Mouse (Mus musculus) cerebellum, postnatal 14 days (tissue): ENCODE data around the gene Rpl27a.

Source experiments
- DNase-seq, 2 experiments: peaks; one replicate each; pipeline ENCODE4 v3.0.0; 2021; ENCODE audit warnings: mixed read lengths in 2 of 2

Rpl27a gene

DNA sequence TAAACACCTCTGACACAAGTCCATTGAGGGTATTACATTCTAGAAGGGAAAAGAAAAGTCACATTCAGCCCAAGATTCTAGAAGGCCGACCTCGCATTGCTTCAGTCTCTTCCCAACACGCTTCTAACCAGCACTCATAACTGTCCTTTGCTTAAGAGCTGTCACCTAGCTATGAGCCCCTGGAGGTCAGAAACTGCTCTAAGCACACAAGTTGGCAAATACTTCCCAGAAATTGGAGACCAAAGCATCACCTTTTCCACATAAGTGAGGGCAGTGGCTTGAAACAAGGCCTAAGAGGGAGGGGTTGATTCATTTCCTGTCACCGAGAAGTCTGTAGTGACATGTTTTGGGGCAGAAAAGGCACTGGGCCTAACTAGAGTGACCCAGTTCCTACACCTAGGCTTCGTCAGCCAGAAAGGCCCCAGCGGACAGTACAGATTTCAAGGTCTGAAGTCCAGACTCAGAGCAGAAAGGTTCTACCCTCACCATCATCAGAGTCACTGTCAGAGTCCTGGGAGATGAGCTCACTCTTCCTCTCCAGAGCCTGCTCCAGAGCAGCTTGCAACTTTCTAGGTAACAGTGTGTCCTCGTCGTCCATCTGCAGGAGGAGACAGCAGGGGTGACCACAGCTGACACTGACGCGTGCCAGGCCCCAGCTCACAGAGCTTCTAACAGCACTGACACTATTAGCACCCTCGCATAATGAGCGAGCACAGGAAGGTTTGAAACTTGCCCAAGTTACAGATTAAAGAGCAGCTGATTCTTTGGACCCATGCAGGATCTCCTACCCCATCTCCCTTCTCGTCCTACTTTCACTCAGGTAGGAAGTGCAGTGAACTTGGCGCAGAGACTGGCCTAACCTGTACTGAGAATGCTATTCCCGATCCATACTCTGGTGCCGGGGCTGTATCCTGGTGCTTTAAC lies 7.1 kb downstream of the Rpl27a start:
- no peak for DNase-seq

DNA sequence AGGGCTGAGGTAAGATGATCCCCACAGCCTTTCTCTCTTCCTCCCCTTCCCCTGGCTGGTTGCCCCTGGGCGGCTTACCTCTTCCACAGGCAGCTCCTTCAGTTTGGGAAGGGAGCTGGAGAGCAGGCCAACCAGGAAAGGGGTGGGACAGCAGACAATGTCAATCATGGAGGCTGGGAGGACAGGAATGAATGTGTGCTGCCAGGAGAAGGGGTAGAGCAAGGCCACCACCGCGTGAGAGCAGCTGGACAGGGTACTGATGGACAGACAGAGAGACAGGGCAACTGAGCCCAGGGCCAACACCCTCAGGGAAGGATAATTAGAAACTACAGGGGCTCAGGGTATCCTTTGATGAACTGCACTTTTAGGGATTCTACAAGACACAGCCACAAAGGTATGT lies 8.6 kb downstream of the Rpl27a start:
- DNase-seq, result no peak

DNA sequence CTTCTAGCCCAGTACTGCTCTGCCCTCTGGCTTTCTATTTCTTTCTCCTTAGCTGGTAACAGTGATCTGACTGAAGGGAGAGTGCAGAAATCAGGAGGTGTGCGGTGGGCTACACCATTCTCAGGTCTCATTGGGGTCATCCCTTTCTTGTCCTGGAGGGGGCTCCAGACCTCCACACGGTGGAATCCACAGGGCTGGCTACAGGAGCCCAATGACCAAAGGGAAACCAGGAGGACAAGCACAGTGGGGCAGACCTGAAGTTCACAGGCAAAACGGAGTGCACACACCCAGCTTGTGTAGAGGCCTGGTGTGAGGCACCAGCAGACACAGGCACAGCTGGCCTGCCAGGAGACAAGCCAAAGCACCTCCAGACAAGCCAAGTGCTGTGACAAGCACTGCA lies 9.4 kb downstream of the Rpl27a start:
- peak; percentile 77 to 85 for DNase-seq

DNA sequence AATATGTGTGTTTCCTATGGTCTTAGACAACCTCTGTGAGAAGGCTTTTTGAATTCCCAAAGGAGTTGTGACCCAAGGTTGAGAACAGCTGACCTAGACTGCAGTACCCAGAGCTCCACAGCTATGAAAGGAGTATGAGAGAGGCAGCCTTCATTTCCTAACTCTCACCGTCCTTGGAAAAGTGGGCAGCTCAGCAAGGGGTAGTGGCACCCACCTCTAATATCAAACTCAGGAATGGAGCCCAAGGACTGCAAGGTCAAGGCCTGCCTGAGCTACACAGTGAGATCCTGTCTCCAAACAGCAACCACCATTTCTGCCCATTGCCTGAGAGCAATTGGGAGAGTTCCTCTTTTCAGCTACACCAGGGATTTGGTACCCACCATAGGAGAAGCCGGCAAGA lies 10.8 kb downstream of the Rpl27a start:
- DNase-seq, result no peak

DNA sequence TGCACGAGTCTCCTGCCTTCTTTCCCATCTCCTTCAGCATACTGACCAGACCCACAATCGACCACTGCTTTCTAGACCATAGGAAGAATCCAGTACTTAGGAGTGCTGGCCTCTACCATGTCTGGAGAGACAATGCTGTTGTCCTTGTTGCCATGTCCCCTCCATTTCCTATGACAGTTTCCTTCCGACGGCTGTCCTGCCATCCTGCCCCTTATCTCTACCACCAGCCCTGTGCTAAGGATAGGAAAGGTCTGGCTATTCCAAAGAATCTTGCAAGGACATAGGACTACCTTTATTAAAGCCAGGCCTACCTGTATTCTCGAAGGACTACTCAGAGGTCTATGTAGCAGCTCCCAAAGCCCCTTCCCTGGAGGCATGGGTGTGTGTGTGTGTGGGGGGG lies 12.6 kb downstream of the Rpl27a start:
- DNase-seq, result no peak

DNA sequence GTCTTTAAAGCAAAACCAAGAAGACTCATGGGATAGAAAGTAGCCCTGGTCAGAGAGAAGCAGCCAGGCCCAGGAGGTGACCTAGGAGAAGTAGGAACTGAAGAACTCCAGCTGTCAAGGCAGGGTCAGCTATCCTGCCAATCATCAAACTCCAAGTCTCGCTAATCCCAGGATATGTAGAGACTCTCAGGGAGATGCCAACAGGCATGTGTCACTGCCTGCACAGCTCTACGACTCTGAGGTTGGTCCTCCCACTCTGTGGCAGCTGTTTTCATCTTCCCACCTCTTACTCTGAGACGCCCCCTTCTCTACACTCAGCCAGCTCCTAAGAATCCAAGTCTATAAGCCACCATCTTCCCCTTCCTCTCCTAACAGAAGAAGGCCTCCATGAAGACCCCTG lies 13.7 kb downstream of the Rpl27a start:
- DNase-seq, result no peak

DNA sequence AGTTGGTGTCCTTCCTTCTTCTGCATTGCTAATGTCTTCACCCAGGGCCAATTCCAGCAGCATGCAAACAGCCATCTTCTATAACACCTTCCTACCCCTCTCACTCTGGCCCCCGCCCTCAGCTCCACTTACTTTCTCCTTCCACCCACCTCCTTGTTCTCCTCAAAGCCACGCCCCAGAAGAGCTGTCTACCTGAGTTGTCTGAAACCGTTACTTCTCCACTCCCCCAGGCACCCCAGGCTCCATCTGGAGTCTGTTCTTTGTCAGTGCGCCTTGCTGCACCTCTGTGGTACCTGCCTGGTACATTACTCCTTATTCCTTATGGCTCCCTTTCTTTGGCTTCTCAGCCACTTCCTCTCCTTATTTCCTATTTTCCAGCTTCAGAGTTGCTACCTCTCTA lies 14.2 kb downstream of the Rpl27a start:
- no peak for DNase-seq

DNA sequence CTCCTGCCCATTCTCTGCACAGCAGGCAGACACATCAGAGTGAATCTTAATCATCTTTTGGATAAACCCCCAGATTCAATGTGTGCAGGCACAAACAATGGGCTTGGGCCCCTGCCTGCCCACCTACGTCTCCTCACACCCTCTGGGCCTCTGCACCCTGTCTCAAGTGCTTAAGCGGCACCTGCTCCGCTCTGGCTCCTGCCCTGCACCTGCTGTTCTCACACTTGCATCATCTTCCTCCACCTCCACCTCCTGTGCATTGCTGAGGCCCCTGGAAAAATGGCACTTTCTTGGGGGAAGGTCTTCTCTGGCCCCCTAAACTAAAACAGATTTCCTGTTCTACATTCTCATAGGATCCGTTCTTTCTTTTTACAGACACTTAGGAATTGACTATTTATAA lies 14.9 kb downstream of the Rpl27a start:
- no peak for DNase-seq

DNA sequence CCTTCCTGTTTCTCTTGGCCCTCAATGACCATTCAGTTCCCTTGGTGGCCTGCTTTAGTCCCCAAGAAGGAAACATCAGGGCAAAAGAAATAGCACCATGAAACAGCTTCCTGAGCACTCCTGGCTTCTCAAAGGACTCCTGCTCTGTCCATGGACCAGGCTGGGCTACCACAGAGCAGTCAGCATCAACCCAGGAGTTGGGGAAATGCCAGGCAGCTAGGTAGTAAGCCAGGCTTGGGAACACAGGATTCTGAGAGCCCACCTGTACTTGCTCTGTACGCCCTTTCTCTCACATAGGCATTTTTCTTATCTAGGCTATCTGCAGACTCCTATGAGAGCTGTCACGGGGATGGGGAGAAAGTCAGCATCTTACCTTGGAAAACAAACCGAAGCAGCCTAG lies 16.0 kb downstream of the Rpl27a start:
- DNase-seq, result peak; percentile 47 to 57

DNA sequence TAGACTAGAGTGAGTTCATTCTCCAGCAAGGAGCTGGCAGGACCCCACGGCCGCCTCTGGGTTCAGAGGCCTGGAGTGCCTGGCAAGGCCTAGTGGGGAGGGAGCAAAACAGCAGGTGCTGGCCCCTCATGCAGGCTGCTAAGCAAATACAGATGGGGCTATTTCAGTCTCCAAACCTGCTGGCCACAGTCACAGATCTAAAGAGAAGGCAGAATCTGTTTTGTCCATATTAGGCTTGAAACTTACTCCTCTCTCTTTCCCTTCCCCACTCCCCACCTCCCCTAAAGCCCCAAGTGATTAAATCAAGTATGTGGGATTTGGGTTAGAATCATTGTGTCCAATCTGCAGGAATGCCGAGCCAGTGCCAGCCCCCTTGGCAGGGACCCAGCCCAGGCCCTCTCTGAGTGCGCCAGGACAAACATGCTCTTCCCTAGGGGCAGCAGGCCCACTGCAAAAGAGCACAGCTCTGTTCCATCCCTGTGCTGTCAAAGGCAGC lies 17.6 kb downstream of the Rpl27a start:
- peak; percentile 84 to 88 for DNase-seq

DNA sequence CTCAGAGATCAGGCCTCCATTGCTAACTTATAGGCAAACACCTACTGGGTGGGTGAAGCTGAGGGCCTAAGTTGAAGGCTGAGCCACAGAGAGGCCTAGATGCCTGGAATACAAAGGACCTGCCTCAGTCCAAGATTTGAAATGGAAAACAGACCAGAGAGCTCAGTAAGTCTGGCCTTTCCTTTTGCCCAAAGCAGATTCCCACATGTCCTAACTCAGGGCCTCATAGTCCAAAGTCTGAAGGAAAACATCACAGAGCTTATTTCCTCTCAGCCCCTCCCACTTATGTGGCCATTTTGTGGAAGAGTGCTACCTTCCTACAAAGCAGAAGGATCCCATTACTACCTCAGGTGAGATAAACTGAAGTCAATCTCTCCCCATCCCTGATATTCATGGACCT lies 22.0 kb downstream of the Rpl27a start:
- no peak for DNase-seq

DNA sequence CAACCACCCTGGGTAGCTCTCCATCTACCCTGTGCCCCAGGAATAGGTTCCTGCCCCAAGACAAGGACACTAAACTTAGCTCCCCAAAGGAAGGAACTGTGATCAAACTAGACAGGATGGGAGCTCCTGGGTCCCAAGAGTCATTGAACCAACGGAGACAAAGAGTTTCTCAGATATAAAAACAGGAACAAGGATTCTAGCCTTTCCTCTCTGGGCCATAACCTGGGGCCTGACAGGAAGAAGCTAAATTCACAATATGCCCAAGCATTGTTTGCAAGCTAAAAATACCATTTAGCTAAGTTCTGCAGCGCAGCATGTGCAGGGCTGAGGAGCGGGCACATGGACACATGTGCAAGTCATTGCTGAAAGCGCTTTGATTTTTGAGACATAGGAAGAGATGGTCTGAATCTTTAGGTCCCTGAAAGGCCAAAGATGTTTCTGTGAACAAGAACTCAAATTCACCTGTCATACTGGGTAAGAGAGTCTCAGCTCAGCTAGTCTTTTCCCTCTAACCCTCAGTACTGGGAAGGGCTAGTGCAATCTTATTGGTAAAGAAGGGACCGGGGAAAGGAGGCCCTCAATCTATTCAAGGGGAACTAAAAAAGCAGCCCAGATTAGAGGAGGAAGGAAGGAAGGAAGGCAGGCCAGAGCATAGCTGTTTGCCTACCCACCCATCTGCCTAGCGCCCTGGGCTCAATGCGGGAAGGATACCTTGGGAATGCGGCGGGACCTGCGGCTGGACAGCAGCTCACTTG lies 22.8 kb downstream of the Rpl27a start:
- no peak for DNase-seq

DNA sequence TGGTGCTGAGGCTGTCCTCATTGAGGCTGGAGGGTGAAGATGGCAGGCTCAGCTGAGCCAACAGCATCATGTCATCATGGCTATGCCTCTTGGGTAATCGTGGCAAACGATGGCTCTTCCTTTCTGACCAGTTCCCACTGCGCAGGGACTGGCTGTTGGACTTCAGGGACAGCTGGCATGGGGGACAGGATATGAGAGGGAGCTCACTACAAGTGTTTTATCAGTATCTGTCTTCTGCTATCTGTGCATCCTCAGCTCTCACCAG lies 23.3 kb downstream of the Rpl27a start:
- DNase-seq, result no peak

DNA sequence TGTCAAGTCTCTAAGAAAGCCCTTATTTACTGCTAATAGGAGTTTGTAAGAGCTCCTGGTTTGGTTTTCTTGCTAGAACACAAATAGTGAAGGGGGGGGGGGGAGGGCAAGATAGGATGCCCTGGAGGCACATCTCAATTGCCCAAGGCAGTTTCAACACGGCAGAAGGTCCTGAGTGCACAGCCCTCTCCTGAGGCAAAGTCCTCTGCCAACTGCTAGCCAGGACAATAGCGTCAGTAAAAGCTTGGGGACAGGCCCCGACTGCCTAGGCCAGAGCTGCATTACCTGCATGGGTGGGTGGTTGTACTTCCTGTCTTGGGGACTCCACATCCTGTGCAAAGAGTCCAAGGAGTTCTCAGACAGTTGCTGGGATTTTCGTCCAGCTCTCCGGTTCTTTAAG lies 25.8 kb downstream of the Rpl27a start:
- no peak for DNase-seq

DNA sequence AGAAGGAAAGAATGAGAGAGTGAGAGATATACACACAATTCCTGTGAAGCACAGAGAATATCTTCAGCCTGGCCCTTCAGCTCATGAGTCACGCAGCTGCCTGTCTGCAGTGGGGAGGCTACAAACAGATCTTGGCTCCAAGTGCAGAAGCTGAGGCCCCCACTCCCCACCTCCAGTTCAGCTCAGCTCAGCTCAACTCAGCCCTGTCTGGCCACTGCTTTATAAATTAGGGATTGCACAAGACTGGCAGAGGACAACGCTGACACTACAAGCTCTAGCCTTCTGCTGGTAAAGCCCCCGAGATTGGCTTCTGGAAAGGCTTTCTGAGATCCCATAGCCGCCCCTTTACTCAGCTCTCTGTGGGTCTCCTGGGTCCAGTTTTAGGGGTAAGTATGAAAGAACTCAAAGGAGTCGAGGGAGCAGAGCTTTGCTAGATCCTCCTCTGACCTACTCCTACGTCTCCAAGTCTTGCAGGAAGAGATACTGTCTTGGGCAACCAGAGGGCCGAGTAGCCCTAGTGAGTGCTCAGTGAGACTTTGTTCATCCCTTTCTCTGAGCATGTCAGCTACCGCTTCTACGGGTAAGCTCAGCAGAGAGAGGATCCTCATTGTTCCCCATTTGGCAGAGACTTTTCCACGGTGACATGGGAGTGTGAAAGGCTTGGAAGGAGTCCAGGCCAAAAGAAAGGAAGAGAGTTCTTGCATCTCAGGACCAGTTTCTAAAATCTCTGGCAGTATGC lies 26.5 kb downstream of the Rpl27a start:
- no peak for DNase-seq

DNA sequence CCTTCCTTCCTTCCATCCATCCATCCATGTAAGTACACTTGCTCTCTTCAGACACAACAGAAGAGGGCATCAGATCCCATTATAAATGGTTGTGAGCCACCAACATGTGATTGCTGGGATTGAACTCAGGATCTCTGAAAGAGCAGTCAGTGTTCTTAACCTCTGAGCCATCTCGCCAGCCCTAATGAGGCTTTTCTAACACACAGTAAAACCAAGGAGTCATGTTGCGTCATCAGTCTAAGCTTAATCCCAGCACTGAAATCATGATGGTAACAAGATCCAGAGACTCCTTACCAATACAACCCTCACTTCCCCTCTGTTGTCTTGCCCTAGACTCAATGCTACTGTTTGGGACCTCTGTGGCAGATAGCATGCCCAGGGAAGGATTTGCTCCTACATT lies 27.2 kb downstream of the Rpl27a start:
- DNase-seq, result no peak

DNA sequence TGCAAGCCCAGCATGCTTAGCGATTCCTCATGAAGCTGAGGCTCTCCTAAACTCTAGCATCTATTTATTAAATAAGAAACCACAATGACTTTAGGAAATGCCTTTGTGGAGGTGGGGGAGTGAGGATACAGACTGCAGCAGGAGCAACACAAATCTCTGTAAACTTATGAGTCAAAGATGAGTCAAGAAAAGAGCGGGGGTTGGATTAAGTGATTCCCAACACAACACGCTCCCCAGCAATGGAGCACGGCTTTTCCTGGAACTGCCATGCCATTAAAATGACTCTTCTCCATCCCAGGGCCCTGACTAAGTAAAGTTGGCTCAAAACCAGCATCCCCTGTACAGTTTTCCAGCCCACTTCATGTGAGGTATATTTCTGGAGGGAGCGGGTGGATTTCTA lies 27.8 kb downstream of the Rpl27a start:
- no peak for DNase-seq

DNA sequence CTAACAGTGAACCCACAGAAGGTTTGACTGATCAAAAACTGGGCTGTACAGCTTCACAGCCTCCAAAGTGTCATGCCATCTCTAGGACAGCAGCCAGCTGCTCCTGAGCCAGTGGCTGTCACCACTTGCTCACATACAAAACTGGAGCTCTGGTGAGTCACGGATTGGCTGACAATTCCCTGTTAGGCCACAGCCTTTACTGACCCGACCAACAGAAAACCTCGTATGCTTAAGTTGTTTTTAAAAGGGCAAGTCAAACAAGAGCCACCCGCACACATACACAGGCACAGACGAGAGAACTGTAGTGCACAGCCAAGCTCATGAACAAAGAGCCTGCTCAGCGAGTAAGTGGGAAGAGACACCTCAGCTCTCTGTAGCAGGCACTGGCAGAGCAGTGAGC lies 40.6 kb downstream of the Rpl27a start:
- DNase-seq, result peak; percentile 37 to 57

DNA sequence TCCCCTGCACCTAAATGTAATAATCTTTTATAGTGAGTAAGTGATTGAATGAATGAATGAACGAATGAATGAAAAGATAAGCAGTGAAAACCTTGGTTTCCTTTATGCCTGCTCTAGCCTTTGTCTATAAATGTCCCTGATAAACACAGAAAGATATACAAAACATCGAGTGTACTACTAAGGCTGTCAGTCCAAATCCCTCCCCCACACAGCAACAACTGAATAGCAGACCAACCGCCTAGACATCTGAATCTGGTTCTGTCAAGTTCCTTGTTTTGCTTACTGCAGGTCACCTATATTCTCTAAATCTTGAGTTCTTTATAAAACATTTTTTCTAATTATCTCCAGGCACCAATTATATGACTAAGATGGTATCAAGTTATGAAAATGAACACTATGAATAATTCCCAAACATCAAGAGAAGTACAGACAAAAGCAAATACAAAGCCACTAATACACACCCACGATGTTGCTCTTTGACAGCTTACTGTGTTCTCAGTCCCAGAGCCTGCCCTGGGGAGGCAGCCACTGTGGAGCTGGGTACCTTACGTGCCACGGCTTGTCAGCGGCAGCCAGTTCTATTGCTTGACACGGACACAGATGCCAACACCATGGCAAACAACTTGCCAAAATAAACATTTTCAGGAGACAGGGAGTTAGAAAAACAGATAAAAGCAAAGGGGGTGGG lies 42.7 kb downstream of the Rpl27a start:
- DNase-seq, result no peak

DNA sequence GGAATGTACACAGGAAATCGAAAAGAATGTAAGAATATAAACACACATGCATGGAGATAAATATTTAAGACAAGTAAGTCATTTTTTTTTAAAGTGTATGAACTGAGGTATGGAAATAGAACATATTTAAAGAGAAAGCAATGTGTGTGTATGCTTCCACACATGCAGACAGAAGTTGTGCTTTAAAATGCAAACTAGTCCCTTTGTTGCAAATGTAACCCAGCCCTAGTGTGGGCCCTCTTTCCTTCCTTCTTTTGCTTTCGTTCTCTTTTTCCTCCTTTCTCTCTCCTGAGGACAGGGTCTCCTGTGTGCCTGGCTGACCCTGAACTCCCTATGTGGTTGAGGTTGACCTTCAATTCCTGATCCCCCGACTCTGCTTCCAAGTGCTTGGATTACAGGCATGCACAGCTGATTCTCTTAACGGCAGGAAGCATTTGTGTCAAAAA lies 43.2 kb downstream of the Rpl27a start:
- DNase-seq, result no peak

DNA sequence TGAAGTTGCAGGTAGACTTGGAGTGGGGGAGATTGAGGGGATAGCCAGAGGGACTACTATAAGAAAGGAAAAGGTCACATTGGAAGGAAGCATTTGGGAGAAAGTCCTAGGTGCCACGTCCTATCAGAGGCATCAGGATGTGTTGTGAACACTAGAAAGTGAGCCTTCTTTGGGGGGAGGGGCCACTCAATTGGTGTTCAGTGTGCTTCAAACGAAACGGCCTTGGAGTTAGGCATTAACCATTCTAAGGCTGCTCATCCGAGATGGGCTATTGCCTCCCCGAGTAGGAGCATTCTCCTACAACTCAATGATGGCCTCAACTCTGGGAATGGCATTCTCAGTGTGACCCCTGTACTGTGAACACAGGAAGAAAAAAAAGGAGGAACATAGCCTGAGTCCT lies 43.7 kb downstream of the Rpl27a start:
- no peak for DNase-seq

DNA sequence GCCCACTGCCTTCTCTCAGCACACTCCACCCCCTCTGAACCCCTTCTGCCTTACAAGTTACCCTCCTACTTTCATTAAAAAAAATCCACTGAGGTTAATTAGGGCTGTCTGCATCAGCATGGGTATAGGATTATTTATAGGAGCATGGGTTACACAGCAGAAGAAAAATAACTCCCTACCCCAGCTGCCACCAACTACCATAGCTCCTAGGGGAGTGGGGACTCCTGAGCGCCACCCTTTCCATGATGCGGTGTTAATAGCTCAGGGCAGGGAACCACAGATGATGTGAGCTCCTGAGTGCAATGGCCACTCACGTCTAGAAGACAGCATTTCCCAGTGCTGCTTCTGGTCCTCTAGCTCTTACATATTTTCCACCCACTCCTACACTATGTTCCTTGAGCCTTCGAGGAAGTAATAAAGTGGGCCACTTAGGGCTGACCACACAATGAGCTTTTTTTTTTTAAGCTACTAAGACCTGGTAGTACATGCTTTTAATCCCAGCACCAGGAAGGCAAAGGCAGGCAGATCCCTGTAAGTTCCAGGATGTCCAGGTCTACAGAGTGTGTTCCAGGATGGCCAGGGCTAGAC lies 44.9 kb downstream of the Rpl27a start:
- DNase-seq, result no peak

DNA sequence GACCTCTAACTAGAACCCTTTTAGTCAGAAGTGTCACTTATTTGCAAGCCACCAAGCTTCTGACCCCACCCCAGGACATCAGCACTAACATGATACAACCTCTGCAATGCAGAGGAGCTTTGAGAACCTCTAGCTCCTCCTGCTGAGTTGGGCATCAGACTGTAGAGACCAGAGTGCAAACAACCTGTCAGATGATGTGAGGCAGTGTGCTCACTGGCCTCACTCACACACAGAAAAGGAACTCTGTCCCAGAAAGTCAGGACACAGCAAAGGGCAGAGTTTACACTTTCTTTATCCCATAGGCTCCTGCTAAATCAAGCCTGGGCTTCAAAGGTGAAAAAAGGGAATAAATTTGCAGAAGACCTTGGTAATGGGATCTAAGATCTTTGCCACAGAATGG lies 47.4 kb downstream of the Rpl27a start:
- no peak for DNase-seq
